Mouse (Mus musculus) fat pad, adult 2 months (tissue): ENCODE measurements around the gene Olfr418.
"Not testable (repeated sequence)": the region's sequence is repeated elsewhere in the genome, so short reads cannot be mapped to it uniquely, and the experiment has no call there.

ENCODE experiments used
- DNase-seq: peaks from one replicate; pipeline ENCODE4 v3.0.0-alpha.2; 2011; ENCODE audit warnings: low read depth, low spot score; ENCODE audit errors: extremely low read depth

Olfr418 gene

DNA sequence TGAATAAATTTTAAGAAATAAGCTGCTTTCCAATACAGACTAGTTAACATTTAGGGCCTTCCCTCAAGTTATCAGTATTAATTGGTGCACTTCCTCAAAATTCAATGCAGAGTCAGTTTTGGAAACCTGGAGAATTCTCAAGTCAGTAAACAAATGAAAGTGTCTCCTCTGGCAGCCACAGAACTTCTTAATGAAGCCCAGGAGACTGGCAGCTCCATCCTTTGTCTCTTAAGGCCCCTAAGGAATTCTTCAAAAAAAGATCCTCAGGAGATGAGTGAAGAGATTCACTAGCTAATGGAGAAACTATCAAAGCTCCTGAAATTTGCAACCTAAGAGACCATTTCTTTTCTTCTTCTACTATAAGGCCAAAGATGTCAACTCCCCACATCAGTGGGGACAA lies at the start of gene Olfr418:
TSS of gene Olfr418 (plus strand) at position 301 of the 400 bp plus-strand sequence.
- DNase-seq, result no peak

DNA sequence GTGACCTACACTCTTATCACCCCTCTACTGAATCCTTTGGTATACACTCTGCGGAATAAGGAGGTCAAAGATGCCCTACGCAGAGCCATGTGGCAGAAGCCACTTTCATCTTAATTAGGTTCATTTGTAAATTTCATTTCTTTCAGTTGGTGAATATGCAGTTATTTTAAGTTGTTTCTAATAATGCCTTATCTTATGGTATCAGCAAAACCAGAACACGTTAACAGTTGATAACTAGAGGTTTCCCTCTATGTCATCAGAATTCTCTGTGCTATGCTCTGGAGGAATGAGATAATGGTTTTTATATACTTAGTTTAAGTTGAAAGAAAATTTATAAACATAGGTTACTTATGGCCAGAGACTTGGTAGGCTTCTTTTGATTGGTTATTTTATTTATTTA lies 49.3 kb upstream of the Olfr418 start:
- DNase-seq, result no peak

DNA sequence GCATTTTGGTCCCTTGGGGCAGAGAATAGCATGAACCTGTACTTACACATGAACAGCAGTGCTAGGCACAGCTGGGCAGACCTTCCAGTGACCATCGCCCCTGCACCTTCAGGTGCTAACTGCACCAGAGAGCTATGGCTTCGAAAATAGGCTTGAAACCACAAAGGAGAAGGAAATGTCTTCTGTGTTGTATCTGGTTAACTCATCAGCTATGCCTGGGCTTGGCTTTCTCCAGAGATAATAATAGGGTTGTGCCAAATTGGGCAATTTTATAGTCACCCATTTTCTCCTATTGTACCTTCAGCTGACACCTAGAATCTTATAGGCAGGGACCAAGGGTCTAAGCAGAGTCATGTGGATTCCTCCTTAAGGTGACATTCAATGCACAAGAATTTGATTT lies 38.7 kb upstream of the Olfr418 start, which contains the start of gene Fcer1a:
TSS of gene Fcer1a (minus strand) at position 134 of the 400 bp plus-strand sequence.
- no peak for DNase-seq

DNA sequence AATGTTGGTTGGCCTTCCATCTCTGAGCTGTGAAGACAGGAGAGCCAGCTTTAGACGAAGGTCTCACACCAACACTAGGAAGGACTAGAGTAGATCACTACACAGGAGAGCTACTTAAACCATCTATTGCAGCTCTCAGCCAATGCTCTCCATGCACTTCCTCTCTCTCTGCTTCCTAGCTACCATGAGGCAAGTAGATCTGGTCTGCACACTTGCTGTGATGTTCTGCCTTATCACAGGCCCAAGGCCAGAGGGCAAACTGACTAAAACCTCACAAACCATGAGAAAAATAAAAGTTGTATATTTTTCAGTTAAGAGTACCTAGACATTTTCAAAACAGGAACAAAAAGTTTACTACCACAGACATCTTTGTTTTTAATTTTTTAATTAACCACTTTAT lies 28.8 kb upstream of the Olfr418 start:
- DNase-seq, result not testable (repeated sequence)

DNA sequence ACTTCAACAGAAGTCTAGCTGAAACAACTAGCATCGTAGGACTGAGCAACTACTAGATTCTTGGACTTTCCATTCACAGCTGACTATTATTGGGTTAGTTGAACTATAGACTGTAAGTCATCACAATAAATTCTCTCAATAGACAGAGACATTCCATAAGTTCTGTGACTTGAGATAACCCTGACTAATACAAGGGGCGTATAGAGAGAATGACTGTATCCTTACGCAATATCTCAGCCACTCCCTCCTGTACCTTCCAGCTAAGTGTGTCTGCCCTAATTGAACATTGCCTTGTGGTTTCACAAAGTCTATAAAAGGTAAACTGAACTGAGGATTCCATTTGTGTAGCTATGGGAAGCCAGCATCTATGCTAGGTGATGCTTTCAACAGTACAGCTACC lies 15.9 kb upstream of the Olfr418 start:
- no peak for DNase-seq

DNA sequence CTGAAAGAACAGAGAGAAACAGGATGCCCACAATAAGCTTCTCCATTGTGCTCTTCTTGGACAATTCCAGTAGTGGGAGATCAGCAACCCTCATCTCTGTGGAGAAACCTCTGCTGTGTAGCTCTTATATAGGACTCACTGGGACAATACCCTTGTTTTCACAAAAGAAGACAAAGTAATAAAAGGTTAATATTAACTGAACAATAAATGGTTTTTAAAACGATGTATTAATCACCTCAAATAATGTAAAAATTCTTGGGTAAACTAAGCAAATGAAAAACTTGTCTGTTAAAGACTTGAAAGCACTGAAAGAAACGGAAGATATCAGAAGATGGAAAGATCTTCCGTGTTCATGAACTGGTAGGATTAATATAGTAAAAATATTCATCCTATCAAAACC lies 11.9 kb downstream of the Olfr418 start, which contains the start of gene Mptx2:
TSS of gene Mptx2 (minus strand) at position 101 of the 400 bp plus-strand sequence.
- DNase-seq, result no peak

DNA sequence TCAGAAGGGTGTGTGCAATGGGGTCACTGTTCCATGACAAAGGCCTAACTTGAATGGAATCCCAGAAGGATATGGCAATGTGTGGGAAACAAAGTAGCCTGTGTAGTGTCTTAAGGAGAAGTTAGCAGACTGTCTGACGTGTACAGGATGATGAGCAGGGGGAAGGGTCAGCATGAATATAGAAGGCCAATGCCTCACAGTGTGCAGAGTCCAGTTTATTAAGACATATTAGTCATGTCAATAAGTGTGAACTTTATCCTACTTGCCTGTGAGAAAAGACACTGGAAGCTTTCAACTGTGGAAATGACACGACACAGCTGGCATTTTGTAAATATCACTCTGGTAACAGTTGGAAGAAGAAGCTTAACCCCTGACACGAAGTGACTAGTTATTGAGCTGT lies 37.0 kb downstream of the Olfr418 start:
- DNase-seq, result not testable (repeated sequence)

DNA sequence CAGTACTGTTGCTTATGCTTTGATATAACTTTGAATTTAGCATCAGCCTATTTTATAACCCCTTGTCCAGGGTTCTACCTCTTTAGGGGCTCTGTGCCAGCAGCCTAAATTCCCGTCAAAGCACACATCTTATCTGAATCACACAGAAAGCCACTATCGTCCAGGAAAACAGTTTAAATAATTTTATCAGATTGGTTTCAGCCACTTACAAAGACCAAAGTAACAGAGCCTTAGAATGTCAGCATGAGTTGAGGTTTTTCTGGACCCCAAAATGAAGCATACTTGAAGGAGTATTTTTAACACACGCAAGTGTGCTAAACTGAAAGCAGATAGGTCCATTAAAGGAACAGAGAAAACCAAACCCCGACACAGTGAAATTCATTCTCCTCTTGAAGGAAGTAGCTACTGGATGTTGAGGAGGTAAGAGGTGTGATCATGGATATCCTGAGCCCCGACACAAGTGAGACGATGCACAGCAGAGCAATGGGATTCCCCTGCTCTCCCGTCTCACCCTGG lies 47.8 kb downstream of the Olfr418 start:
- DNase-seq, result not testable (repeated sequence)

DNA sequence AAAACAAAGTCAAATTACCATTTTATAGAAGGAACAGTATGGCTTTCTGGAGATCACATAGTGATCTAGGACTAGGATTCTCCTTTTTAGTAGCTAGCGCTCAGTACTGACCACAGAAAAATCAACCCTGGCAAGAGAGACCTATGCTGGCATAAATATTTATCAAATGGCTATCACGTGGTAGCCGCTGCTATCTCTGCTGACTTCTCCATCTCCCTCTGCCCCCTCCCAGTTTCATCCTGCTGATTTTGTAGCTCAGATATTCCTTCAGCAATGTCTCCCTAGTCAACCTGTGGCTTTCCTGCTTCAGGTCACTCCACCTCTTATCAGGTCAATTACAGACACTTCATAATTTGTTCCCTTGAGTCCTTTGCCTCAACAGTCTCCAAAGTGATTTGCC lies 49.9 kb downstream of the Olfr418 start:
- no peak for DNase-seq

DNA sequence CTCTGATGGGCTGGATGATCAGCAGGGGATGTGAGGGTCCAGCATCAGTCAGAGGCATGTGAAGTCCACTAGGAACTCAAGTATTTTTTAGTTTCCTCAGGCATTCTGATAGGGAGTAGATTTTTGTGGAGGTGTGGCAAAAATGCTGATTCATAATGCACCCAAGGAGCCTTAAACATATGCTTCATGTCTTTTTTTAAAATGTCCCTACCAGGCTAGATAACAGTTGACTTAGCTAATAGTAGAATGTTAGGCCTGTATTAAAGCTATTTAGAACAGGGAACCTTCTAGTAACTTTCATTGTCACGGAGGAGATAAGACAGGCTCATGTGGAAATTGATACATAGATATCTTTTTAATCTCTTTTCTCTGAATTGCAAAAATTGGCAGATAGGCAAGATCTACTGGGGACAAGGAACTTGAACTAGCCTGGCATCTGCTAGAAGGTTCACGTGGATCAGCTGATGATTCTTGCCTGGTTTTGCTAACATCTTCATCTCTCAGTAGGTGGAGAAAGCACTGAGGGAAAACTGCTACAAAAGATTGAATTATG lies 52.2 kb downstream of the Olfr418 start:
- no peak for DNase-seq

DNA sequence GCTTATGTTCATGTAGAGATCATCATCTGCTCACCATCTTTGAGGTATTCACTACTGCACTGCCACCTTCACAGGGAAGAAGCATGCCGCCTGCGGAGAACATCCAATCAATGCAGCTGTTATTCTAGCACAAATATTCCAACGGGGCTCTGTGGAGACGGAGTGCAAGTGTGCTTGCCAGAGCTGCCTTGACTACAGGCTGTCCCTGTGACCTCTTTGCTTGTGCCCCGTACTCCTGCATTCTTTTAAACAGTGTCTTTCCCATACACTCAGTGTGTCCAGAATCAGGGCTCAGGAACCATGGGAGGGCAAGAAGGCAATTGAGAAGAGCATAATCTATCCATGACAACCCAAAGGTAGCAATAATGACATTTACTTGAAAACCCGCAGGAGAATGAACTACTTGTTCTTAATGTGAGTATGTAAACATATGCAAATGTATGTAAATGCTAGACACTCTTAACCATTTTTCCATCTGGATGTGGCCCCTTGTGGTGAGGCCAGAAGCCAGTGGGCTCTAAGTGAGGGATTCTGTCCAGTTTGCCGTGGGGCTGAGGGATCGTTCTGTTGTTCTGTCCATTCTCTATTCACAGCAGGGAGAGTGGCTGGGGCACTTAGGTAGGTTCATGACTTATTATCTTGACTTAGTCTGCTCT lies 55.9 kb downstream of the Olfr418 start:
- no peak for DNase-seq

DNA sequence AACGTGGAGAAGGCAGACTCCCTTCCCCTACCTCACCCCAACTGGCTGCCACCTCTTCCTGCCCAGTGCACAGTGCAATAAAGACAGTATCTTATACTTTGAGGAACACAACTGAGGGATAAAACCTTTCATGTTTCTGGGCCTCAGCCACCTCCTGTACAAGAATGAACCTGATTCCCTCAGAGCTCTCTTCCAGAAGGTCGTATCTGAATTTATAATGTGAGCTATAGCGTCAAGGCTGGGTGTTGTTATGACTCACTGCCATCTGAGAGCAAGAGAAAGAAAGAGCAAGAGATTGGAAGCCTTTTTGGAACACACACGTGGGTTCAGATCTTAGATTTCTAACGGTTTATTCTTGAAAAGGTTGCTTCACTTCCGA lies 56.4 kb downstream of the Olfr418 start:
- no peak for DNase-seq
